Mouse (Mus musculus) left cerebral cortex, adult 11 months (tissue): Measurements from ENCODE around the gene Dmac1.
"Not testable (repeated sequence)": the region's sequence is repeated elsewhere in the genome, so short reads cannot be mapped to it uniquely, and the experiment has no call there.

Experiments
- DNase-seq: peaks from one replicate; pipeline ENCODE4 v3.0.0; 2022; ENCODE audit warnings: low spot score

The Dmac1 gene

DNA sequence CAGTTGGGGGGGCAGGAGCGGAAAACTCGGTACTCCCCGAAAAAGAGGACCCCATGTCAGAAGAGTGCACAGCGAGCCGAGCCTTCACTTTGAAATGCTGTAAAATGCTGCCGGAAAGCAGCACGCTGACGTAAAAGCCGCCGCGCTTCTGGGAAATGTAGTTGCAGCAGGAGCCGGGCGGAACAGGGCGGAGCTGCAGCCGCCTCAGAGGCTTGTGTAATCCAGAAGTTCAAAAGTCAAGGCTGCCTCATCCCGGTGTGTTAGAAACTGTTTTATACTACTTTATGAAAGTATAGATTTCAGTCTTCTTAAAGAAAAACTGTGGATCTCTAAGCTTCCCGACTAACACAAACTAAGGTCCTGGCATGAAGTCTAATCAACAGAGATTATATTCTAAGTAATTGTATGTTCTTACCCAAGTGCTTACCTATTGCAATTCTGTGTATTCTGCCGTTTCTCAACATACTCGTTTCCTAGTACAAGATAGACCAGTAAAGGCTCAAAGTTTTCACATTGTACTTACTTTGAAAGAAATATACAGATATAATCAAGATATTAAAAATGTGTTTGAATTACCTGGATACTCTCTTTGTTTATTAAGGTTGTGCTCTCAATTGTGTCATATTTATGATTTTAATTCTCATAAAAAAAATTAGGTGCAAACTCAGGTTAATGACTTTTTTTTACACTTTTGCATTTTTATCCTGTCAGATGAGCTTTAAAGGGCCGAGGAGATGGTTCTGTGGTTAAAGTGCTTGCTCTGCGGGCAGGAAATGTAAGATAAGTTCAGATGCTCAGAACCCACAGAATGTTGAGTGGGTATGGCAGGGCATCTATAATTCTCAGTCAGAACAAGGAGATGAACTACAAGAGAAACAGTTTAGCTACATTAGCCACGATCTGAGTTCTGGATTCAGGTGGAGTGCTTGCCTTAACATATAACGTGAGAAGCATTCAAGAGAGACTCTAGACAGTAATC lies at the start of gene Dmac1:
TSS of gene Dmac1 (minus strand) at position 109 of the 979 bp plus-strand sequence.
- DNase-seq = peak; percentile 89

GRCm38 (mm10) chr4:75315431-75315830 lies 37.3 kb upstream of the Dmac1 start:
- no peak for DNase-seq

DNA sequence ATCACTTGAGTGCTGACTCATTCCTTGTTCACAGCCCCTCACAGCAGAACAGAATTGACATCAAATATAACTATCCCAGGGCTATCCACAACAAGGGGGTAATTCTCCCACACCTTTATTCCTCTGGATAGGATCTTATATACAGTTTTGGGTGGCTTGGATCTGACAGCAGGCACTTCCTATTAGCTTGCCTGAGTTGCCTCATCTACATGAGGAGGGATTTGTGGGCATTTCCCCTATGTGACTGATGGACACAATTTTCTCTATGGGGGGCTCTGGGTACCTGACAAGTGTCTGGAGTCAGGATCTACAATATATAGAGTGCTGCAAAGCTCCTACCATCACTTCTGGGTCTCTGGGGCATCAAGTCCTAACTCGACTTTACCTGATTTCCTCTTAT lies 36.9 kb upstream of the Dmac1 start:
- no peak for DNase-seq

- no peak for DNase-seq
Observed at GRCm38 (mm10) chr4:75311918-75312317, 33.8 kb upstream of the Dmac1 start.

- no peak for DNase-seq
Observed at GRCm38 (mm10) chr4:75311305-75311704, 33.2 kb upstream of the Dmac1 start.

DNA sequence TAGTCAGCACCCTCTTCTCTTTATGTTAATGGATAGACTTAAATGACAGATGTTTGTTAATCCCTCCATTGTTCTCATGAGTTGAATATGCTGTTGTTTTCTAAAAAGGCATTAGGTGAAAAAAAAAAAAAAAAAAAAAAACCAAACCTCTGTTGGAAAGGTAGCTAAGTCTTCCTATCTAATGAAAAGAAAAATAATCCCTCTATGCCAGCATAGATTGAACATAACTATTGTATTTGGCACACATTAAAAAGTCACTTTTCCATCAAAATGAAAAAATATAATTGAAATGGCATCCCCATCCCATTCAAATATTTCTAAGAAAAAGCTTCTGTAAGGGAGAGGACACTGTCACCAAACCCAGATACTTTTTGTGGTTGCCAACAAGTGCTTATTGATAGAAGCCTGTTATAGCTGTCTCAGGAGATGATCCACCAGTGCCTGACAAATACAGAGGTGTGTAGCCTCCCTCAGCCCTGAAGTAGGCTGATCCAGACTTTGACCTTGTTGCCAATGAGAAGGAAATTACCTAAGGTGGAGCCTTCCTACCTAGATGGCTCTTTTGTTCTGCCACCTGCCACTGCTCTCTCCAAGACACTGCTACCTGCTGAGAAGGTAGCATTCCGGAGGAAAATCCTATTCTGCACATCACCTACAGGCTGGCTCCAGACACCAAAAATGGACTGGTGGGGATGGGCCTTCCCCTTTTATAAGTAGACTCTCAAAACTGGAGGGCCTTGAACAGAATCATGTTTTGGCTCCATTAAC lies 22.3 kb upstream of the Dmac1 start:
- DNase-seq = no peak

GRCm38 (mm10) chr4:75292315-75292714 lies 14.2 kb upstream of the Dmac1 start:
- DNase-seq = no peak

- no peak for DNase-seq
Observed at GRCm38 (mm10) chr4:75291142-75291541, 13.0 kb upstream of the Dmac1 start.

- DNase-seq = no peak
Observed at GRCm38 (mm10) chr4:75277467-75278196, 473 bp downstream of the Dmac1 start.

DNA sequence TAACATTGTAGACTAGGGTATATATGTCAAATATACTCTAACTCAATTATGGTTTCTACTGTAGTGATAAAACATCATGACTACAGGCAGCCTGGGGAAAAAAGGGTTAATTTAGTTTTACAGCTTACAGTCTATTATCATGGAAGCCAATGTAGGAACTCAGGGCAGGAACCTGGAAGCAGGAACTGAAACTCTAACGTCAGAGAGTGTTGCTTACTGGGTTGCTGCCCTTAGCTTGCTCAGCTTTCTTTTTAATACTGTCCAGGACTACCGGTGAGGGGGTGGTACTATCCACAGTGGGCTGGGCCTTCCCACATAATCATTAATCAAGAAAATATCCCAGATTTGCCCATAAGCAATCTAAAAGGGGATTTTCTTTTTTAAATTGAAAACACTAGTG lies 2.4 kb downstream of the Dmac1 start:
- DNase-seq = no peak

GRCm38 (mm10) chr4:75267866-75268265 lies 10.2 kb downstream of the Dmac1 start:
- DNase-seq = no peak

GRCm38 (mm10) chr4:75266773-75267550 lies 11.1 kb downstream of the Dmac1 start:
- DNase-seq = no peak

GRCm38 (mm10) chr4:75264219-75264618 lies 13.9 kb downstream of the Dmac1 start:
- no peak for DNase-seq

- DNase-seq = no peak
Observed at GRCm38 (mm10) chr4:75263556-75264129, 14.5 kb downstream of the Dmac1 start.

DNA sequence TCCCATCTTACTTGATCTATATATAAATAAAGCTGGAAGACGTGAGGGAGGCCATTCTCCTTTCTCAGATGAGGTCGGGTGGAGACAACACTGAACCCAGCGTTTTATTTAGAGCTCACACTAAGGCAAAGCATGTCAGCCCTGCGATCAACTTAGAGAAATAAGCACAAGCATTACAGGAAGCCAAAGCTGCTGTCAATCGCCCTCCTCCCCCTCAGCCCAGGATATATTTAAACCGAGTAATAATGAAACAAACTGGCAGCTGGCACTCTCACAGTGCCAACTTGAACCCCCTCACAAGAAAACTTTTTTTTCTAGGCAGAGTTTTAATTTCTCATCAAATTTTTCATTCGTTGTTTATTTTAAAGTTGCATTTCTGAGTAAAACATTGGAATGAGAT lies 15.7 kb downstream of the Dmac1 start:
- DNase-seq = no peak

DNA sequence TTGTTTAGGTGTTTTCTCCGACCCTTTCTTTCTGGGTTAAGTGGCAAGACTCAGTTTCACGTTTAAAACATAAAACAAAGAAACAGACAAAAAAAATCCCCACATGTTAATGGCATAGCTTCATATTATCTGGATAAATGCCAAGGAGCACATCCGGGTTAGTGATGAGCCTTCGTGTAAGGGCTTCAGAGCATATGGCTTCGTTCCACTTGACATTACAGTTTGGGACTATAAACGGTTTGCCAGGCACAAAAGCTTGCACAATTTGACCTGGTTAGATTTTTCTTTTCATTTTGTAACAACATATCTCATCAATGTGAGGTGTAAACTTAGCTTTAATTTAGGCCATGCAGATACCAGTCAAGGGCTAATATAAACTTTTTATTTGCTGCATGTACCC lies 17.9 kb downstream of the Dmac1 start:
- no peak for DNase-seq

- DNase-seq = no peak
Observed at GRCm38 (mm10) chr4:75259447-75259846, 18.7 kb downstream of the Dmac1 start.

DNA sequence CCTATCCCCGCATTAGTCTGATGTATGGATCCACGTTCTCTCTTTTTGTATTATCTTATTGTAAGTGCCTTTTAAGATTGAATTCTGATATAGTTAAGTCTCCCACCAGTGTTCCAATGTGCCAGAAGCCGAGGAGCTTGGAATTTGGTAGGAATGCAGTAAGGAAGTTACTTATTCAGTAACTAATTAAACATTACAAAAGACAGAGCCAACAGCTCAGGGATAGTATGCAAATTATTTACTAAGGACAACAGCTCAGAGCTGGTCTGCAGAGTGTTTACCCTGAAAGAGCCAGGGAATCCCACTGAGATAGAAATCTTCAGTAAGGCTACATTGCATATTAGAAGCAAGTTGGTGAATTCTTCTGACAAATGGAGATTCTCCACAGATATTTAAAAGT lies 43.5 kb downstream of the Dmac1 start:
- not testable (repeated sequence) for DNase-seq
